Mouse (Mus musculus) embryonic facial prominence, embryonic 12.5 days (tissue): ENCODE measurements around the gene 4930453N24Rik. TPM values are rescaled to one million over a fixed set of nuclear protein-coding genes. Genes with fewer than 3 reads are reported as not detected.

ENCODE experiments used
- ATAC-seq: fragments of 200-750 bp; cut with Nextera tagmentation; 2 replicates; pipeline ENCODE4 v1.8.0; 2017; ENCODE audit not compliant: insufficient number of reproducible peaks, insufficient read depth, low FRiP score, low TSS enrichment
- H3K27ac ChIP-seq: fragments of 300-500 bp; sonication (generic); 2 replicates; pipeline ENCODE4 v1.5.1; 2016; ENCODE audit warnings: mild to moderate bottlenecking
- H3K27me3 ChIP-seq: fragments of 300-500 bp; sonication (generic); 2 replicates; pipeline ENCODE4 v1.6.1; 2016; ENCODE audit warnings: mild to moderate bottlenecking, moderate library complexity
- H3K36me3 ChIP-seq: fragments of 300-500 bp; sonication (generic); 2 replicates; pipeline ENCODE4 v1.6.1; 2016; ENCODE audit warnings: mild to moderate bottlenecking
- H3K4me1 ChIP-seq: fragments of 300-500 bp; sonication (generic); 2 replicates; pipeline ENCODE4 v1.6.1; 2016
- H3K4me2 ChIP-seq: fragments of 300-500 bp; sonication (generic); replicated peaks from 2 replicates; pipeline ENCODE4 v1.6.1; 2016; ENCODE audit warnings: mild to moderate bottlenecking, moderate library complexity
- H3K4me3 ChIP-seq: fragments of 300-500 bp; sonication (generic); 2 replicates; pipeline ENCODE4 v1.5.1; 2016; ENCODE audit warnings: mild to moderate bottlenecking
- H3K9ac ChIP-seq: fragments of 300-500 bp; sonication (generic); 2 replicates; pipeline ENCODE4 v1.6.1; 2016; ENCODE audit warnings: mild to moderate bottlenecking, moderate library complexity
- H3K9me3 ChIP-seq: fragments of 300-500 bp; sonication (generic); 2 replicates; pipeline ENCODE4 v1.6.1; 2016; ENCODE audit warnings: mild to moderate bottlenecking, moderate library complexity
- WGBS: fragments of 180-500 bp; shearing (Covaris S2); methylation state at CpG from one replicate; pipeline ENCODE4 v1.1.7; 2016; 5-methylcytosine and 5-hydroxymethylcytosine counted together
- polyA plus RNA-seq: library from polyadenylated mRNA; unstranded; fragments of >200 nt; fragmentation: Nextera tagmentation; extraction: Ambion mirVana; gene quantifications from 2 replicates; pipeline ENCODE4 v1.2.1, GENCODE M21; 2016

Gene 4930453N24Rik
- polyA plus RNA-seq, 1 experiment from 2014 or later, result 27.7 TPM

- ATAC-seq, result no peak
- H3K4me2 ChIP-seq, result no peak overlapping the region
- WGBS, result 45% methylated on average over 10 of the region's 10 CpGs
These were observed 53.1 kb downstream of the 4930453N24Rik start for GRCm38 (mm10) chr16:64717814-64718213.

GRCm38 (mm10) chr16:64711816-64712215 lies 59.1 kb downstream of the 4930453N24Rik start:
- Histone ChIP-seq H3K36me3 (no peaks in the 10 kb centered on the region), H3K27ac (no peak overlapping the region), H3K4me2 (no peak overlapping the region), H3K4me1 (no peaks in the 10 kb centered on the region), H3K9ac (no peak overlapping the region), H3K9me3 (no peaks in the 10 kb centered on the region), H3K4me3 (no peak overlapping the region), H3K27me3 (no peaks in the 10 kb centered on the region; the same call in 1 of the 2 replicates)
- WGBS, result 84% methylated on average over 6 of the region's 6 CpGs
- ATAC-seq, result no peak

More at GRCm38 (mm10) chr16:64717814-64718213, 53.1 kb downstream of the 4930453N24Rik start:
- Histone ChIP-seq H3K9me3 (no peaks in the 10 kb centered on the region), H3K27ac (no peak overlapping the region), H3K4me1 (no peaks in the 10 kb centered on the region), H3K27me3 (no peaks in the 10 kb centered on the region), H3K4me3 (no peak overlapping the region), H3K9ac (no peak overlapping the region), H3K36me3 (no peaks in the 10 kb centered on the region)

Other genes starting within 250 kb of the 4930453N24Rik start
- not detected in 2 replicates for gene Csnka2ip, start 168.8 kb downstream of the 4930453N24Rik start, polyA plus RNA-seq
- 8.8 and 9.0 TPM in 2 replicates for gene Zfp654, start 80.5 kb upstream of the 4930453N24Rik start, polyA plus RNA-seq
- gene Cggbp1, start 80.8 kb upstream of the 4930453N24Rik start, polyA plus RNA-seq, result 106 and 115 TPM in 2 replicates